Mouse (Mus musculus) heart, embryonic 10.5 days (tissue): ENCODE results near the gene Igf2bp2. TPM values are rescaled to one million over a fixed set of nuclear protein-coding genes. Genes with fewer than 3 reads are reported as not detected.

ENCODE experiments used
- DNase-seq: peaks from one replicate; pipeline ENCODE4 v3.0.0-alpha.2; 2017; ENCODE audit warnings: low spot score
- H3K27ac ChIP-seq: fragments of 300-500 bp; sonication (generic); 2 replicates; pipeline ENCODE4 v1.5.1; 2016; ENCODE audit warnings: mild to moderate bottlenecking
- H3K27me3 ChIP-seq: fragments of 300-500 bp; sonication (generic); 2 replicates; pipeline ENCODE4 v1.6.1; 2016; ENCODE audit warnings: mild to moderate bottlenecking; ENCODE audit not compliant: poor library complexity, insufficient read depth, severe bottlenecking
- H3K36me3 ChIP-seq: fragments of 300-500 bp; sonication (generic); 2 replicates; pipeline ENCODE4 v1.6.1; 2016; ENCODE audit warnings: mild to moderate bottlenecking, moderate library complexity
- H3K4me1 ChIP-seq: fragments of 300-500 bp; sonication (generic); 2 replicates; pipeline ENCODE4 v1.6.1; 2016; ENCODE audit warnings: mild to moderate bottlenecking
- H3K4me3 ChIP-seq: fragments of 300-500 bp; sonication (generic); 2 replicates; pipeline ENCODE4 v1.5.1; 2016; ENCODE audit warnings: mild to moderate bottlenecking, moderate library complexity
- H3K9me3 ChIP-seq: fragments of 300-500 bp; sonication (generic); 2 replicates; pipeline ENCODE4 v1.6.1; 2016; ENCODE audit warnings: mild to moderate bottlenecking, moderate library complexity
- WGBS: fragments of 180-500 bp; shearing (Covaris S2); methylation state at CpG from one replicate; pipeline ENCODE4 v1.1.7; 2016; 5-methylcytosine and 5-hydroxymethylcytosine counted together
- polyA plus RNA-seq: library from polyadenylated mRNA; unstranded; fragments of >200 nt; fragmentation: Nextera tagmentation; extraction: Ambion mirVana; gene quantifications from 2 replicates; pipeline ENCODE4 v1.2.1, GENCODE M21; 2016

The Igf2bp2 gene
- polyA plus RNA-seq, 1 experiment from 2014 or later = 143 TPM

- Histone ChIP-seq H3K36me3 (0 out of 2 replicates have a peak, but pooled peaks cover 7% of the 10 kb centered on the region), H3K4me3 (peak overlapping the region; percentile 97), H3K27ac (peak overlapping the region; percentile 98), H3K4me1 (peaks cover 18% of the 10 kb centered on the region), H3K27me3 (no peaks in the 10 kb centered on the region), H3K9me3 (no peaks in the 10 kb centered on the region)
- 0% methylated on average over 27 of the region's 27 CpGs for WGBS
- peak; percentile 85 for DNase-seq
These were observed 355 bp upstream of the Igf2bp2 start for GRCm38 (mm10) chr16:22163456-22163851.

- Histone ChIP-seq H3K4me1 (peaks cover 18% of the 10 kb centered on the region), H3K27ac (peak overlapping the region; percentile 98), H3K27me3 (no peaks in the 10 kb centered on the region), H3K36me3 (no peaks in the 10 kb centered on the region), H3K4me3 (peak overlapping the region; percentile 97), H3K9me3 (no peaks in the 10 kb centered on the region)
- WGBS = under 1% methylated on average over 19 of the region's 19 CpGs
- DNase-seq = peak; percentile 76
These were observed 1.0 kb downstream of the Igf2bp2 start for GRCm38 (mm10) chr16:22162066-22162511.

GRCm38 (mm10) chr16:22161351-22162065 is 1.6 kb downstream of the Igf2bp2 start:
- peak; percentile 80 for DNase-seq
- Histone ChIP-seq H3K36me3 (no peaks in the 10 kb centered on the region), H3K4me3 (peak overlapping the region; percentile 97), H3K9me3 (no peaks in the 10 kb centered on the region), H3K4me1 (peaks cover 18% of the 10 kb centered on the region), H3K27ac (peak overlapping the region; percentile 98), H3K27me3 (no peaks in the 10 kb centered on the region)
- under 1% methylated on average over 71 of the region's 71 CpGs for WGBS

- under 1% methylated on average over 16 of the region's 16 CpGs for WGBS
- peak; percentile 47 for DNase-seq
- H3K27me3 ChIP-seq = no peaks in the 10 kb centered on the region
These were observed 2.5 kb downstream of the Igf2bp2 start for GRCm38 (mm10) chr16:22160386-22161145.

GRCm38 (mm10) chr16:22152941-22153444 is 10.1 kb downstream of the Igf2bp2 start:
- no peaks in the 10 kb centered on the region for H3K27me3 ChIP-seq

More at GRCm38 (mm10) chr16:22160386-22161145, 2.5 kb downstream of the Igf2bp2 start:
- peak overlapping the region; percentile 98; the same call in 1 of the 2 replicates for H3K27ac ChIP-seq
- H3K4me3 ChIP-seq = peak overlapping the region; percentile 97
- H3K36me3 ChIP-seq = 0 out of 2 replicates have a peak, but pooled peaks cover 4% of the 10 kb centered on the region
- no peaks in the 10 kb centered on the region for H3K9me3 ChIP-seq
- peaks cover 18% of the 10 kb centered on the region for H3K4me1 ChIP-seq

GRCm38 (mm10) chr16:22151706-22152315 is 11.3 kb downstream of the Igf2bp2 start:
- Histone ChIP-seq H3K4me1 (peaks cover 54% of the 10 kb centered on the region), H3K36me3 (0 out of 2 replicates have a peak, but pooled peaks cover 6% of the 10 kb centered on the region), H3K27ac (peak overlapping the region; percentile 42)

More at GRCm38 (mm10) chr16:22152941-22153444, 10.1 kb downstream of the Igf2bp2 start:
- no peaks in the 10 kb centered on the region for H3K9me3 ChIP-seq
- WGBS = 89% methylated on average over 11 of the region's 11 CpGs
- no peak for DNase-seq
- no peak overlapping the region for H3K4me3 ChIP-seq
- H3K4me1 ChIP-seq = peaks cover 42% of the 10 kb centered on the region
- no peak overlapping the region for H3K27ac ChIP-seq
- 0 out of 2 replicates have a peak, but pooled peaks cover 6% of the 10 kb centered on the region for H3K36me3 ChIP-seq

GRCm38 (mm10) chr16:22150421-22150820 is 12.7 kb downstream of the Igf2bp2 start:
- H3K4me3 ChIP-seq = no peak overlapping the region
- peaks cover 65% of the 10 kb centered on the region for H3K4me1 ChIP-seq
- no peak for DNase-seq
- H3K9me3 ChIP-seq = no peaks in the 10 kb centered on the region
- H3K27ac ChIP-seq = 0 out of 2 replicates have a peak overlapping the region, but pooled peaks have one; percentile 25
- H3K36me3 ChIP-seq = 0 out of 2 replicates have a peak, but pooled peaks cover 2% of the 10 kb centered on the region
- 31% methylated on average over 2 of the region's 2 CpGs for WGBS
- H3K27me3 ChIP-seq = no peaks in the 10 kb centered on the region

More at GRCm38 (mm10) chr16:22151706-22152315, 11.3 kb downstream of the Igf2bp2 start:
- peak; percentile 68 for DNase-seq
- H3K27me3 ChIP-seq = no peaks in the 10 kb centered on the region
- 0 out of 2 replicates have a peak overlapping the region, but pooled peaks have one; percentile 3 for H3K4me3 ChIP-seq
- no peaks in the 10 kb centered on the region for H3K9me3 ChIP-seq
- WGBS = 25% methylated on average over 10 of the region's 11 CpGs

GRCm38 (mm10) chr16:22149659-22150345 is 13.3 kb downstream of the Igf2bp2 start:
- Histone ChIP-seq H3K4me3 (no peak overlapping the region), H3K4me1 (peaks cover 69% of the 10 kb centered on the region)

GRCm38 (mm10) chr16:22149076-22149475 is 14.0 kb downstream of the Igf2bp2 start:
- H3K4me3 ChIP-seq = no peak overlapping the region
- DNase-seq = peak; percentile 39
- H3K27ac ChIP-seq = no peak overlapping the region
- H3K4me1 ChIP-seq = peaks cover 69% of the 10 kb centered on the region
- H3K9me3 ChIP-seq = no peaks in the 10 kb centered on the region
- H3K36me3 ChIP-seq = 0 out of 2 replicates have a peak, but pooled peaks cover 2% of the 10 kb centered on the region
- WGBS = 39% methylated on average over 2 of the region's 2 CpGs
- H3K27me3 ChIP-seq = no peaks in the 10 kb centered on the region

More at GRCm38 (mm10) chr16:22149659-22150345, 13.3 kb downstream of the Igf2bp2 start:
- no peaks in the 10 kb centered on the region for H3K9me3 ChIP-seq
- 59% methylated on average over 10 of the region's 10 CpGs for whole genome bisulfite sequencing
- H3K27me3 ChIP-seq = no peaks in the 10 kb centered on the region
- H3K36me3 ChIP-seq = 0 out of 2 replicates have a peak, but pooled peaks cover 2% of the 10 kb centered on the region
- no peak overlapping the region for H3K27ac ChIP-seq
- DNase-seq = no peak

GRCm38 (mm10) chr16:22147131-22147530 is 16.0 kb downstream of the Igf2bp2 start:
- DNase-seq = peak; percentile 64
- WGBS = 68% methylated on average over 1 of the region's 1 CpGs
- H3K36me3 ChIP-seq = peaks cover 5% of the 10 kb centered on the region; the same call in 1 of the 2 replicates
- H3K4me3 ChIP-seq = no peak overlapping the region
- no peak overlapping the region for H3K27ac ChIP-seq
- H3K9me3 ChIP-seq = no peaks in the 10 kb centered on the region
- no peaks in the 10 kb centered on the region for H3K27me3 ChIP-seq
- H3K4me1 ChIP-seq = peaks cover 61% of the 10 kb centered on the region

- no peaks in the 10 kb centered on the region for H3K27me3 ChIP-seq
- 70% methylated on average over 7 of the region's 7 CpGs for WGBS
- H3K4me3 ChIP-seq = no peak overlapping the region
- no peaks in the 10 kb centered on the region for H3K9me3 ChIP-seq
- peaks cover 53% of the 10 kb centered on the region for H3K4me1 ChIP-seq
- H3K36me3 ChIP-seq = peaks cover 5% of the 10 kb centered on the region; the same call in 1 of the 2 replicates
- H3K27ac ChIP-seq = no peak overlapping the region
- peak; percentile 60 for DNase-seq
These were observed 17.0 kb downstream of the Igf2bp2 start for GRCm38 (mm10) chr16:22146071-22146470.

- no peaks in the 10 kb centered on the region for H3K9me3 ChIP-seq
- H3K4me3 ChIP-seq = no peak overlapping the region
- whole genome bisulfite sequencing = 89% methylated on average over 6 of the region's 6 CpGs
- H3K4me1 ChIP-seq = peaks cover 46% of the 10 kb centered on the region
- H3K36me3 ChIP-seq = peaks cover 8% of the 10 kb centered on the region; the same call in 1 of the 2 replicates
- no peak overlapping the region for H3K27ac ChIP-seq
- H3K27me3 ChIP-seq = no peaks in the 10 kb centered on the region
- DNase-seq = no peak
These were observed 18.6 kb downstream of the Igf2bp2 start for GRCm38 (mm10) chr16:22144490-22144889.
